Mouse (Mus musculus): Measurements from ENCODE around the gene H60c.
"Not testable (repeated sequence)": the region's sequence is repeated elsewhere in the genome, so short reads cannot be mapped to it uniquely, and the experiment has no call there.

Gene H60c

GRCm38 (mm10) chr10:3267671-3268070 is at the start of gene H60c:
Gene H60c, minus strand, starts transcription at chr10:3267771.
- no peak for DNase-seq

- DNase-seq, result no peak
Measured at GRCm38 (mm10) chr10:3308821-3309206, 41.2 kb upstream of the H60c start.

GRCm38 (mm10) chr10:3308180-3308820 is 40.7 kb upstream of the H60c start:
- DNase-seq, result peak; percentile 86

GRCm38 (mm10) chr10:3307752-3308151 is 40.2 kb upstream of the H60c start:
- peak; percentile 68 for DNase-seq

- DNase-seq, result no peak
Measured at GRCm38 (mm10) chr10:3293969-3294368, 26.4 kb upstream of the H60c start.

GRCm38 (mm10) chr10:3281047-3281446 is 13.5 kb upstream of the H60c start:
- no peak for DNase-seq

GRCm38 (mm10) chr10:3274065-3274464 is 6.5 kb upstream of the H60c start:
- no peak for DNase-seq

- DNase-seq, result no peak
Measured at GRCm38 (mm10) chr10:3271036-3271435, 3.5 kb upstream of the H60c start.

GRCm38 (mm10) chr10:3266729-3267128 is 842 bp downstream of the H60c start:
- DNase-seq, result no peak

- DNase-seq, result no peak
Measured at GRCm38 (mm10) chr10:3262784-3263183, 4.8 kb downstream of the H60c start.

GRCm38 (mm10) chr10:3257391-3257790 is 10.2 kb downstream of the H60c start:
- no peak for DNase-seq

- DNase-seq, result not testable (repeated sequence)
Measured at GRCm38 (mm10) chr10:3238436-3238835, 29.1 kb downstream of the H60c start.

GRCm38 (mm10) chr10:3236638-3237270 is 30.8 kb downstream of the H60c start:
- no peak for DNase-seq

GRCm38 (mm10) chr10:3228447-3229195 is 39.0 kb downstream of the H60c start:
- DNase-seq, result no peak

Measured in cerebellum, adult 9-10 months (tissue).